Mouse (Mus musculus): ENCODE measurements around the gene Lingo1.

DNA sequence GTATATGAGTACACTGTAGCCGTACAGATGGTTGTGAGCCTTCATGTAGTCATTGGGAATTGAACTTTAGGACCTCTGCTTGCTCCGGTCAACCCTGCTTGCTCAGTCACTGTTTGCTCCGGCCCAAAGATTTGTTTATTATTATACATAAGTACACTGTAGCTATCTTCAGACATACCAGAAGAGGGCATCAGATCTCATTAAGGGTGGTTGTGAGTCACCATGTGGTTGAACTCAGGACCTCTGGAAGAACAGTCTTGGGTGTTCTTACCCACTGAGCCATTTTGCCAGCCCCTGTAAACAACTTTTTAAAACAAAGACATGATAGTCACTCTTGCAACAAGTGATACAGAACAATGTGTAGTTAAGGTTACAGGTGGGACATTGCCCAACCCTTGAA, 35.6 kb upstream of the Lingo1 start:
- TF ChIP-seq EP300 (IDR thresholded peaks at IDR 0.05; ENCODE audit: low read length) (no peak), IRF4 (IDR thresholded peaks at IDR 0.05; ENCODE audit: low read depth, low read length) (no peak), CHD1 (IDR thresholded peaks at IDR 0.05; ENCODE audit: low read depth, low read length) (no peak), USF1 (IDR thresholded peaks at IDR 0.05; ENCODE audit: low read depth, low read length) (no peak), CTCF (conservative IDR thresholded peaks at IDR 0.05 in 1 of 2, IDR thresholded peaks at IDR 0.05 in 1 of 2; ENCODE audit: low read depth in 2 of 2, low read length in 2 of 2) (0 out of 4 replicates have a peak, but pooled peaks of 1 of the 2 experiments have one; percentile 8), POLR2A (IDR thresholded peaks at IDR 0.05; ENCODE audit: low read depth, low read length) (no peak), SIN3A (IDR thresholded peaks at IDR 0.05; ENCODE audit: low read length) (no peak), NRF1 (IDR thresholded peaks at IDR 0.05; ENCODE audit: low read depth, low read length) (no peak), MAZ (IDR thresholded peaks at IDR 0.05; ENCODE audit: low read depth, low read length) (no peak)
